Mouse (Mus musculus) megakaryocyte, embryonic 14.5 days (primary cell): Measurements from ENCODE around the gene Ift43.

Experiments
- FLI1 ChIP-seq: IDR thresholded peaks from 2 replicates; pipeline ENCODE4 v1.6.1; 2012; ENCODE audit warnings: low read length, inconsistent platforms, mixed read lengths
- GATA1 ChIP-seq: IDR thresholded peaks from 3 replicates; pipeline ENCODE4 v1.6.1; 2012; ENCODE audit warnings: mixed read lengths, low read length, inconsistent platforms, borderline replicate concordance

- no peak for TF ChIP-seq GATA1
- no peak for TF ChIP-seq FLI1
Observed at GRCm38 (mm10) chr12:86075358-86075757, 7.0 kb upstream of the Ift43 start.
